Mouse (Mus musculus) liver, embryonic 15.5 days (tissue): Measurements from ENCODE around the gene Syt7. TPM values are rescaled to one million over a fixed set of nuclear protein-coding genes. Genes with fewer than 3 reads are reported as not detected.

ENCODE experiments used
- ATAC-seq: fragments of 200-750 bp; cut with Nextera tagmentation; 2 replicates; pipeline ENCODE4 v1.8.0; 2017; ENCODE audit warnings: moderate number of reproducible peaks, mild to moderate bottlenecking, moderate library complexity; ENCODE audit not compliant: insufficient read depth
- H3K27ac ChIP-seq: fragments of 300-500 bp; sonication (generic); replicated peaks from 2 replicates; pipeline ENCODE4 v1.5.1; 2015; ENCODE audit warnings: mild to moderate bottlenecking, inconsistent platforms
- H3K27me3 ChIP-seq: fragments of 300-500 bp; sonication (generic); 2 replicates; pipeline ENCODE4 v1.6.1; 2015; ENCODE audit warnings: mild to moderate bottlenecking, inconsistent platforms
- H3K36me3 ChIP-seq: fragments of 300-500 bp; sonication (generic); replicated peaks from 2 replicates; pipeline ENCODE4 v1.6.1; 2015; ENCODE audit warnings: moderate library complexity, mild to moderate bottlenecking, inconsistent platforms
- H3K4me1 ChIP-seq: fragments of 300-500 bp; sonication (generic); replicated peaks from 2 replicates; pipeline ENCODE4 v1.6.1; 2015; ENCODE audit warnings: inconsistent platforms
- H3K4me2 ChIP-seq: fragments of 300-500 bp; sonication (generic); 2 replicates; pipeline ENCODE4 v1.6.1; 2015; ENCODE audit warnings: moderate library complexity, mild to moderate bottlenecking, inconsistent platforms
- H3K4me3 ChIP-seq: fragments of 300-500 bp; sonication (generic); replicated peaks from 2 replicates; pipeline ENCODE4 v1.5.1; 2015; ENCODE audit warnings: mild to moderate bottlenecking, inconsistent platforms
- H3K9ac ChIP-seq: fragments of 300-500 bp; sonication (generic); 2 replicates; pipeline ENCODE4 v1.6.1; 2015; ENCODE audit warnings: moderate library complexity, mild to moderate bottlenecking, inconsistent platforms
- H3K9me3 ChIP-seq: fragments of 300-500 bp; sonication (generic); replicated peaks from 2 replicates; pipeline ENCODE4 v1.6.1; 2016; ENCODE audit warnings: inconsistent platforms
- WGBS: fragments of 180-500 bp; shearing (Covaris S2); methylation state at CpG from one replicate; pipeline ENCODE4 v1.1.7; 2015; ENCODE audit warnings: mixed read lengths; ENCODE audit not compliant: insufficient replicate concordance; 5-methylcytosine and 5-hydroxymethylcytosine counted together
- polyA plus RNA-seq: library from polyadenylated mRNA; unstranded; fragments of >200 nt; fragmentation: Nextera tagmentation; extraction: Ambion mirVana; gene quantifications from 2 replicates; pipeline ENCODE4 v1.2.1, GENCODE M21; 2015

Gene Syt7
- polyA plus RNA-seq, 1 experiment from 2014 or later = 0.10 TPM

GRCm38 (mm10) chr19:10426312-10426711 lies 37.4 kb downstream of the Syt7 start:
- H3K9ac ChIP-seq = no peak overlapping the region
- no peaks in the 10 kb centered on the region for H3K9me3 ChIP-seq
- no peak overlapping the region for H3K4me2 ChIP-seq
- no peaks in the 10 kb centered on the region for H3K36me3 ChIP-seq
- H3K27me3 ChIP-seq = peaks cover 73% of the 10 kb centered on the region
- no peak overlapping the region for H3K27ac ChIP-seq
- no peak overlapping the region for H3K4me3 ChIP-seq
- H3K4me1 ChIP-seq = peaks cover 6% of the 10 kb centered on the region
- WGBS = 51% methylated on average over 25 of the region's 25 CpGs
- ATAC-seq = no peak

- no peak overlapping the region for H3K27ac ChIP-seq
- 34% methylated on average over 6 of the region's 6 CpGs for WGBS
- peaks cover 11% of the 10 kb centered on the region for H3K4me1 ChIP-seq
Observed at GRCm38 (mm10) chr19:10426793-10427192, 37.9 kb downstream of the Syt7 start.

GRCm38 (mm10) chr19:10427431-10427830 lies 38.5 kb downstream of the Syt7 start:
- H3K9ac ChIP-seq = no peak overlapping the region
- H3K27me3 ChIP-seq = peaks cover 61% of the 10 kb centered on the region
- peaks cover 17% of the 10 kb centered on the region for H3K4me1 ChIP-seq
- H3K36me3 ChIP-seq = no peaks in the 10 kb centered on the region
- no peaks in the 10 kb centered on the region for H3K9me3 ChIP-seq
- H3K4me3 ChIP-seq = no peak overlapping the region
- no peak overlapping the region for H3K27ac ChIP-seq
- WGBS = 71% methylated on average over 9 of the region's 9 CpGs
- no peak for ATAC-seq
- no peak overlapping the region for H3K4me2 ChIP-seq

More at GRCm38 (mm10) chr19:10426793-10427192, 37.9 kb downstream of the Syt7 start:
- Histone ChIP-seq H3K36me3 (no peaks in the 10 kb centered on the region), H3K9ac (no peak overlapping the region), H3K4me2 (no peak overlapping the region), H3K4me3 (no peak overlapping the region), H3K27me3 (peaks cover 68% of the 10 kb centered on the region), H3K9me3 (no peaks in the 10 kb centered on the region)
- ATAC-seq = no peak

- Histone ChIP-seq H3K36me3 (no peaks in the 10 kb centered on the region), H3K27me3 (peaks cover 42% of the 10 kb centered on the region), H3K9ac (no peak overlapping the region), H3K4me3 (no peak overlapping the region), H3K27ac (no peak overlapping the region), H3K9me3 (no peaks in the 10 kb centered on the region), H3K4me2 (no peak overlapping the region), H3K4me1 (peaks cover 29% of the 10 kb centered on the region)
- ATAC-seq = no peak
- 63% methylated on average over 8 of the region's 8 CpGs for WGBS
Observed at GRCm38 (mm10) chr19:10429371-10429770, 40.5 kb downstream of the Syt7 start.

- peak; percentile 79 for ATAC-seq
Observed at GRCm38 (mm10) chr19:10431410-10431809, 42.5 kb downstream of the Syt7 start.

GRCm38 (mm10) chr19:10431841-10432240 lies 43.0 kb downstream of the Syt7 start:
- H3K9ac ChIP-seq = no peak overlapping the region
- ATAC-seq = no peak
- H3K36me3 ChIP-seq = no peaks in the 10 kb centered on the region
- no peak overlapping the region for H3K4me3 ChIP-seq
- no peak overlapping the region; the same call in 1 of the 2 replicates for H3K27ac ChIP-seq
- H3K9me3 ChIP-seq = no peaks in the 10 kb centered on the region
- peaks cover 33% of the 10 kb centered on the region for H3K27me3 ChIP-seq
- WGBS = 39% methylated on average over 4 of the region's 4 CpGs
- H3K4me1 ChIP-seq = peaks cover 34% of the 10 kb centered on the region
- peak overlapping the region; percentile 32 for H3K4me2 ChIP-seq

More at GRCm38 (mm10) chr19:10431410-10431809, 42.5 kb downstream of the Syt7 start:
- Histone ChIP-seq H3K9ac (no peak overlapping the region), H3K27me3 (peaks cover 36% of the 10 kb centered on the region), H3K4me1 (peaks cover 34% of the 10 kb centered on the region), H3K27ac (no peak overlapping the region; the same call in 1 of the 2 replicates), H3K4me2 (peak overlapping the region; percentile 32), H3K4me3 (no peak overlapping the region), H3K36me3 (no peaks in the 10 kb centered on the region), H3K9me3 (no peaks in the 10 kb centered on the region)
- 8% methylated on average over 3 of the region's 3 CpGs for WGBS

- peaks cover 34% of the 10 kb centered on the region for H3K4me1 ChIP-seq
- H3K4me2 ChIP-seq = no peak overlapping the region
- H3K27me3 ChIP-seq = peaks cover 20% of the 10 kb centered on the region; the same call in 1 of the 2 replicates
- 61% methylated on average over 7 of the region's 7 CpGs for WGBS
- ATAC-seq = no peak
- H3K9me3 ChIP-seq = no peaks in the 10 kb centered on the region
- no peak overlapping the region for H3K27ac ChIP-seq
- no peak overlapping the region for H3K4me3 ChIP-seq
- H3K9ac ChIP-seq = no peak overlapping the region
- no peaks in the 10 kb centered on the region for H3K36me3 ChIP-seq
Observed at GRCm38 (mm10) chr19:10433225-10433624, 44.3 kb downstream of the Syt7 start.

- ATAC-seq = no peak
- no peak overlapping the region for H3K9ac ChIP-seq
- no peaks in the 10 kb centered on the region for H3K9me3 ChIP-seq
- WGBS = 51% methylated on average over 9 of the region's 9 CpGs
- H3K36me3 ChIP-seq = no peaks in the 10 kb centered on the region
- H3K4me1 ChIP-seq = peaks cover 34% of the 10 kb centered on the region
- H3K4me3 ChIP-seq = no peak overlapping the region
- peaks cover 20% of the 10 kb centered on the region; the same call in 1 of the 2 replicates for H3K27me3 ChIP-seq
- 0 out of 2 replicates have a peak overlapping the region, but pooled peaks have one; percentile 2 for H3K4me2 ChIP-seq
- H3K27ac ChIP-seq = no peak overlapping the region
Observed at GRCm38 (mm10) chr19:10433879-10434540, 45.1 kb downstream of the Syt7 start.

- no peaks in the 10 kb centered on the region for H3K36me3 ChIP-seq
- H3K4me3 ChIP-seq = no peak overlapping the region
- H3K9ac ChIP-seq = no peak overlapping the region
- no peaks in the 10 kb centered on the region for H3K9me3 ChIP-seq
- ATAC-seq = no peak
- 53% methylated on average over 6 of the region's 6 CpGs for WGBS
- peaks cover 34% of the 10 kb centered on the region for H3K4me1 ChIP-seq
- H3K27me3 ChIP-seq = peaks cover 20% of the 10 kb centered on the region; the same call in 1 of the 2 replicates
- H3K27ac ChIP-seq = no peak overlapping the region
- H3K4me2 ChIP-seq = no peak overlapping the region
Observed at GRCm38 (mm10) chr19:10434927-10435326, 46.0 kb downstream of the Syt7 start.

- Histone ChIP-seq H3K4me2 (no peak overlapping the region), H3K27me3 (peaks cover 13% of the 10 kb centered on the region; the same call in 1 of the 2 replicates), H3K9ac (no peak overlapping the region), H3K4me3 (no peak overlapping the region), H3K9me3 (no peaks in the 10 kb centered on the region), H3K4me1 (peaks cover 32% of the 10 kb centered on the region), H3K36me3 (no peaks in the 10 kb centered on the region), H3K27ac (no peak overlapping the region)
- no peak for ATAC-seq
- 13% methylated on average over 3 of the region's 3 CpGs for WGBS
Observed at GRCm38 (mm10) chr19:10435908-10436307, 47.0 kb downstream of the Syt7 start.

- 11% methylated on average over 1 of the region's 1 CpGs for WGBS
Observed at GRCm38 (mm10) chr19:10436726-10437125, 47.8 kb downstream of the Syt7 start.

More at GRCm38 (mm10) chr19:10436726-10437125, 47.8 kb downstream of the Syt7 start:
- peaks cover 24% of the 10 kb centered on the region for H3K4me1 ChIP-seq
- H3K9ac ChIP-seq = no peak overlapping the region
- no peak overlapping the region for H3K4me3 ChIP-seq
- no peak overlapping the region for H3K27ac ChIP-seq
- H3K9me3 ChIP-seq = no peaks in the 10 kb centered on the region
- H3K36me3 ChIP-seq = no peaks in the 10 kb centered on the region
- H3K4me2 ChIP-seq = no peak overlapping the region
- no peak for ATAC-seq
- peaks cover 11% of the 10 kb centered on the region; the same call in 1 of the 2 replicates for H3K27me3 ChIP-seq
